ENCODE assay signal across 11 mouse cellular contexts in genomic region chr6:34548406-34548990, GRCm38 (mm10). TPM values are rescaled to one million over a fixed set of nuclear protein-coding genes. Genes with fewer than 3 reads are reported as not detected.
DNase-seq lines count a peak whose midpoint lies in the region; ATAC-seq and TF ChIP-seq lines count a peak whose summit lies in the region.
"Had no signal": no experiment of that assay in that cellular context is flagged by ENCODE, and none has a peak within 500 bp of the region (broad histone marks: within the 10 kb centered on the region; RNA-seq: fewer than 3 reads in every experiment).

No protein-coding gene starts in this region.

- H3K9ac ChIP-seq in hindbrain, embryonic 11.5 days (ENCODE audit: low read depth, low read length): no peak overlapping the region
- H3K9ac ChIP-seq in hindbrain, postnatal 0 days (replicated peaks; ENCODE audit: low read length): no peak overlapping the region
- no peak overlapping the region for H3K9ac ChIP-seq in lung, postnatal 0 days (replicated peaks; ENCODE audit: low read depth)
- H3K9ac ChIP-seq in kidney, embryonic 16.5 days (replicated peaks; ENCODE audit: low read length): no peak overlapping the region
- H3K9ac ChIP-seq: forebrain, postnatal 0 days; liver, embryonic 14.5 days; midbrain, embryonic 12.5 days had no signal

- H3K4me2 ChIP-seq in hindbrain, embryonic 11.5 days (replicated peaks; ENCODE audit: low read depth, low read length): no peak overlapping the region
- no peak overlapping the region for H3K4me2 ChIP-seq in hindbrain, postnatal 0 days (ENCODE audit: low read depth, low read length)
- no peak overlapping the region for H3K4me2 ChIP-seq in lung, postnatal 0 days (replicated peaks; ENCODE audit: low read depth, low read length)
- no peak overlapping the region for H3K4me2 ChIP-seq in kidney, embryonic 16.5 days (replicated peaks; ENCODE audit: low read depth, low read length)
- H3K4me2 ChIP-seq: midbrain, embryonic 12.5 days had no signal

- no peak for TF ChIP-seq EP300 in lung, postnatal 0 days (IDR thresholded peaks at IDR 0.05)

- peak; percentile 8 for DNase-seq in hindbrain, embryonic 11.5 days (ENCODE audit: low spot score)
- no peak for DNase-seq in hindbrain, postnatal 0 days (ENCODE audit: low spot score)
- DNase-seq in urinary bladder, postnatal 14 days (ENCODE audit: low spot score): peak; percentile 14
- DNase-seq in urinary bladder, postnatal 4 days (ENCODE audit: low spot score in 2 of 2): no peak
- DNase-seq in lung, postnatal 0 days (ENCODE audit: low spot score): peak; percentile 51
- DNase-seq in right cerebral cortex, postnatal 25 days: no peak
- DNase-seq: forebrain, postnatal 0 days had no signal

- ATAC-seq in hindbrain, embryonic 11.5 days (ENCODE audit: low FRiP score): no peak
- no peak for ATAC-seq in hindbrain, postnatal 0 days
- ATAC-seq in lung, postnatal 0 days: peak; percentile 60
- no peak for ATAC-seq in megakaryocyte-erythroid progenitor cell, adult 5-6 weeks (replicated peaks; ENCODE audit: low FRiP score, low TSS enrichment, poor library complexity, severe bottlenecking)
- no peak for ATAC-seq in kidney, embryonic 16.5 days (ENCODE audit: low FRiP score, low TSS enrichment)
- ATAC-seq: forebrain, postnatal 0 days had no signal

- H3K36me3 ChIP-seq in hindbrain, embryonic 11.5 days (ENCODE audit: control insufficient read depth, insufficient read depth, low read length): no peaks in the 10 kb centered on the region
- no peaks in the 10 kb centered on the region for H3K36me3 ChIP-seq in hindbrain, postnatal 0 days (ENCODE audit: insufficient read depth, low read length)
- H3K36me3 ChIP-seq in lung, postnatal 0 days (ENCODE audit: insufficient read depth, low read length): no peaks in the 10 kb centered on the region
- no peaks in the 10 kb centered on the region for H3K36me3 ChIP-seq in kidney, embryonic 16.5 days (ENCODE audit: insufficient read depth, low read length)
- H3K36me3 ChIP-seq: midbrain, embryonic 12.5 days had no signal

- H3K27me3 ChIP-seq in hindbrain, embryonic 11.5 days (ENCODE audit: control insufficient read depth, insufficient read depth, low read length): no peaks in the 10 kb centered on the region
- no peaks in the 10 kb centered on the region for H3K27me3 ChIP-seq in hindbrain, postnatal 0 days (ENCODE audit: insufficient read depth, low read length)
- H3K27me3 ChIP-seq in lung, postnatal 0 days (replicated peaks; ENCODE audit: insufficient read depth, low read length): no peaks in the 10 kb centered on the region
- H3K27me3 ChIP-seq in kidney, embryonic 16.5 days (ENCODE audit: insufficient read depth, low read length): no peaks in the 10 kb centered on the region
- H3K27me3 ChIP-seq: midbrain, embryonic 12.5 days had no signal

- WGBS in hindbrain, embryonic 11.5 days: 61% methylated on average over 13 of the region's 13 CpGs
- WGBS in hindbrain, postnatal 0 days: 56% methylated on average over 13 of the region's 13 CpGs
- WGBS in lung, postnatal 0 days: 51% methylated on average over 13 of the region's 13 CpGs
- WGBS in kidney, embryonic 16.5 days: 57% methylated on average over 13 of the region's 13 CpGs

- no peaks in the 10 kb centered on the region for H3K9me3 ChIP-seq in hindbrain, embryonic 11.5 days (ENCODE audit: control insufficient read depth, low read length)
- no peaks in the 10 kb centered on the region for H3K9me3 ChIP-seq in hindbrain, postnatal 0 days (ENCODE audit: low read length)
- no peaks in the 10 kb centered on the region for H3K9me3 ChIP-seq in lung, postnatal 0 days (ENCODE audit: low read length)
- 0 out of 2 replicates have a peak, but pooled peaks cover 5% of the 10 kb centered on the region for H3K9me3 ChIP-seq in kidney, embryonic 16.5 days (ENCODE audit: low read length)
- H3K9me3 ChIP-seq: midbrain, embryonic 12.5 days had no signal

- no peaks in the 10 kb centered on the region for H3K4me1 ChIP-seq in hindbrain, embryonic 11.5 days (replicated peaks; ENCODE audit: control insufficient read depth, insufficient read depth, low read length)
- H3K4me1 ChIP-seq in hindbrain, postnatal 0 days (ENCODE audit: insufficient read depth, low read length): peaks cover 5% of the 10 kb centered on the region
- no peaks in the 10 kb centered on the region; the same call in 1 of the 2 replicates for H3K4me1 ChIP-seq in lung, postnatal 0 days (ENCODE audit: insufficient read depth, low read depth, low read length)
- H3K4me1 ChIP-seq in kidney, embryonic 16.5 days (ENCODE audit: insufficient read depth, low read length): 0 out of 2 replicates have a peak, but pooled peaks cover 3% of the 10 kb centered on the region

- no peak for TF ChIP-seq CTCF in hindbrain, postnatal 0 days (IDR thresholded peaks at IDR 0.05; ENCODE audit: low read depth)
- TF ChIP-seq CTCF in lung, postnatal 0 days (IDR thresholded peaks at IDR 0.05): no peak

- H3K4me3 ChIP-seq in hindbrain, embryonic 11.5 days (ENCODE audit: low read depth, low read length): no peak overlapping the region
- H3K4me3 ChIP-seq in hindbrain, postnatal 0 days (ENCODE audit: low read length): no peak overlapping the region
- H3K4me3 ChIP-seq in lung, postnatal 0 days (ENCODE audit: low read depth, low read length): no peak overlapping the region
- H3K4me3 ChIP-seq in kidney, embryonic 16.5 days (ENCODE audit: low read length): no peak overlapping the region
- H3K4me3 ChIP-seq: midbrain, embryonic 12.5 days had no signal

- no peak overlapping the region; the same call in 1 of the 2 replicates for H3K27ac ChIP-seq in hindbrain, embryonic 11.5 days (ENCODE audit: low read depth, low read length)
- H3K27ac ChIP-seq in hindbrain, postnatal 0 days: no peak overlapping the region
- H3K27ac ChIP-seq in lung, postnatal 0 days (ENCODE audit: low read length): no peak overlapping the region; the same call in 1 of the 2 replicates
- H3K27ac ChIP-seq in kidney, embryonic 16.5 days (ENCODE audit: low read length): no peak overlapping the region
- H3K27ac ChIP-seq: liver, embryonic 14.5 days; midbrain, embryonic 12.5 days had no signal

RNA-seq across cellular contexts. Expression of gene Cald1, which starts 49.8 kb away (rescaled TPM):
- polyA plus RNA-seq in hindbrain, embryonic 11.5 days (2014; fragmentation: Nextera tagmentation; extraction: Ambion mirVana): 140 and 171 TPM in 2 replicates
- 27.6 and 28.1 TPM in 2 replicates for total RNA-seq in hindbrain, postnatal 0 days (2014; rRNA removed)
- polyA plus RNA-seq in hindbrain, postnatal 0 days (2015; fragmentation: Nextera tagmentation; extraction: Ambion mirVana): 59.0 and 67.6 TPM in 2 replicates
- 249 and 273 TPM in 2 replicates for polyA plus RNA-seq in lung, postnatal 0 days (2015; fragmentation: Nextera tagmentation; extraction: Ambion mirVana)
- not detected in 2 replicates for total RNA-seq in megakaryocyte-erythroid progenitor cell, adult 5-6 weeks (2014; fragmentation: Nextera tagmentation)
- 1.1 TPM in 1 of 2 replicates, not detected in the other for total RNA-seq in megakaryocyte-erythroid progenitor cell, adult 5-6 weeks (2017)
- 238 and 243 TPM in 2 replicates for polyA plus RNA-seq in kidney, embryonic 16.5 days (2015; fragmentation: Nextera tagmentation; extraction: Ambion mirVana)

Comparison
In these comparisons a context has a peak if more than half of its experiments do, and no peak if none do; other contexts are left out.
1. DNase-seq: peak in hindbrain, embryonic 11.5 days (single experiment), urinary bladder, postnatal 14 days (single experiment) and lung, postnatal 0 days (single experiment); none in hindbrain, postnatal 0 days (single experiment), urinary bladder, postnatal 4 days (0 of 2) and right cerebral cortex, postnatal 25 days (single experiment).